Mouse (Mus musculus): Measurements from ENCODE around the gene Cldn7.
A peak's percentile ranks its signal among the peaks of the same experiment; 100 is the strongest.
"Not testable (repeated sequence)": the region's sequence is repeated elsewhere in the genome, so short reads cannot be mapped to it uniquely, and the experiment has no call there.

Gene Cldn7

GRCm38 (mm10) chr11:69964650-69965270, at the start of gene Cldn7:
Cldn7 (plus strand) TSS chr11:69964779.
- no peak for DNase-seq

- DNase-seq: no peak
Measured at GRCm38 (mm10) chr11:69914917-69915430, 49.6 kb upstream of the Cldn7 start.

- DNase-seq: no peak
Measured at GRCm38 (mm10) chr11:69915667-69916627, 48.6 kb upstream of the Cldn7 start.

GRCm38 (mm10) chr11:69916652-69917378, 47.8 kb upstream of the Cldn7 start:
- not testable (repeated sequence) for DNase-seq

- no peak for DNase-seq
Measured at GRCm38 (mm10) chr11:69917379-69917948, 47.1 kb upstream of the Cldn7 start.

GRCm38 (mm10) chr11:69918118-69918517, 46.5 kb upstream of the Cldn7 start:
- no peak for DNase-seq

GRCm38 (mm10) chr11:69919053-69919452, 45.5 kb upstream of the Cldn7 start:
- no peak for DNase-seq

- peak; percentile 66 to 84 for DNase-seq
Measured at GRCm38 (mm10) chr11:69919661-69920265, 44.8 kb upstream of the Cldn7 start.

GRCm38 (mm10) chr11:69920266-69921031, 44.1 kb upstream of the Cldn7 start:
- DNase-seq: peak; percentile 51 to 83

GRCm38 (mm10) chr11:69921114-69922011, 43.2 kb upstream of the Cldn7 start, which contains the start of gene Eif5a:
Eif5a (minus strand) TSS chr11:69921958.
- peak; percentile 100 for DNase-seq

- DNase-seq: no peak
Measured at GRCm38 (mm10) chr11:69922012-69922756, 42.4 kb upstream of the Cldn7 start.

GRCm38 (mm10) chr11:69922796-69923195, 41.8 kb upstream of the Cldn7 start:
- DNase-seq: no peak

GRCm38 (mm10) chr11:69927501-69927900, 37.1 kb upstream of the Cldn7 start:
- DNase-seq: no peak

GRCm38 (mm10) chr11:69929712-69930111, 34.9 kb upstream of the Cldn7 start:
- no peak for DNase-seq

- not testable (repeated sequence) for DNase-seq
Measured at GRCm38 (mm10) chr11:69930176-69930575, 34.4 kb upstream of the Cldn7 start.

GRCm38 (mm10) chr11:69930967-69931537, 33.5 kb upstream of the Cldn7 start:
- DNase-seq: no peak

- DNase-seq: no peak
Measured at GRCm38 (mm10) chr11:69931769-69932168, 32.8 kb upstream of the Cldn7 start.

GRCm38 (mm10) chr11:69932254-69932653, 32.3 kb upstream of the Cldn7 start:
- no peak for DNase-seq

GRCm38 (mm10) chr11:69933066-69933465, 31.5 kb upstream of the Cldn7 start:
- no peak for DNase-seq
